Mouse (Mus musculus) cerebellum, adult 9-11 months (tissue): Measurements from ENCODE around the gene Mtmr11.

Experiments used
- DNase-seq: peaks from one replicate; pipeline ENCODE4 v3.0.0; 2022

Gene Mtmr11

DNA sequence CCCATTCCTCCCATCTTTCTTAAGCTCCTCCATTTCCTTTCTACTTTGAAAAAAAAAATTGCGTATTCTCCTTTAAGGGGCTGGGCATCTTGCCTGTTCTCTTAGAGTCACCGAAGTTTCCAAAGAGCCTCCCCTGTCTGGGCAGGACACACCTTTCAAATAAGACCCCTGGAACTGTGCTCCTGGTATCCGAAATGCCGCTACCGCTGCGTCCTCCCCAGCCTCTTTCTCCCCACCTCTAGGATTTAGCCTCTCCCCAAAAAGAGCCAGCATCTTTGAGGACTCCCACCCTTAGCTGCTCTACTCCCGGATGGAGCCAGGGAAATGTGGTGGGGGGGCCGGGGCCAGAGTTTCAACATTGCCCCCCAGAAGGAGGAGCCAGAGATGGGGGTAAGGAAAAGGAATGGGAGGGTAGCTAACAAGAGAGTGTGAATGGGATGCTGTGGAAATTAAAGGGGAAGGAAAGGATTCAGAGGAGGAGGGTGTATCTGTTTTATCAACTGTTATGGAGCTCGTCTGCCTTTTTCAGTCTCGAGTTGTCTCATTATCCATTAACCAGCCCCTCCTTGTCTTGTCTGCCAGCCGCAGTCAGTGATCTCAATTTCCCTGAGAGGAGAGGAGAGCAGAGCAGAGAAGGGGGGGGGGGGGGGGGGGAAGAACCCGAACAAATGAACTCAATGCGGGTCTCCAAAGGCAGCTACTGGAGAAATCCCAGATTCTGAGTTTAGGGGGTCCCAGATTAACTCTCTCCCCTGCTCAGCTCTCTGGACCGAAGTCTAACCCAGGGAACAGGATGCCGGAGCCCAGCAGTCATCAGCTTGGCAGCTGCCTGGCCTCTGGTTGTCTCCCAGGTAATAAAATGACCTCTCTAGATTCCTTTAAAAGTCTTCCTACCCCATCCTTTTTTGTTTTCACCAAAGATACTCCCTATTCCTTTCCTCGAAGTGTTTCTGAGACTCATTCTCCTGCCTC is at the start of gene Mtmr11:
Gene Mtmr11 (plus strand): TSS at position 136 of the 972 bp plus-strand sequence.
- DNase-seq = peak; percentile 49

DNA sequence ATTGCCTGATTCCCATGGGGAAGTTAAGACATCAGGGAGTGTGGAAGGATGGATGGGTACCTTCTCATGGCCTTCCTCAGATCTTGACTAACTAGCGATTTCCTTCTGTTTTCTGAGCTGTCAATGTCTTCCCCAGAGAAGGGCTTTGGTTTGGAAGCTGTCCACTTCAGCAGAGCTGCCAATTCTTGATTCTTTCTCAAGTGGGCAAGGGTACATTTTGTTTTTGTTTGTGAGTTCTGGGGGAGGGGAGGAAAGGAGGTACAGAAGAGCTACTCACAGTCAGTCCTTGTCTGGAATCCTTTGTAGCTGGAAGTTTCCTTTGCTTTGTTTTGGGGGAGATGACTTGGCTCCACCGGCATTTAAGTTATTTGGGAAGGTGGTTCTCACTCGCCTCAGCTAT is 48.6 kb upstream of the Mtmr11 start:
- no peak for DNase-seq

DNA sequence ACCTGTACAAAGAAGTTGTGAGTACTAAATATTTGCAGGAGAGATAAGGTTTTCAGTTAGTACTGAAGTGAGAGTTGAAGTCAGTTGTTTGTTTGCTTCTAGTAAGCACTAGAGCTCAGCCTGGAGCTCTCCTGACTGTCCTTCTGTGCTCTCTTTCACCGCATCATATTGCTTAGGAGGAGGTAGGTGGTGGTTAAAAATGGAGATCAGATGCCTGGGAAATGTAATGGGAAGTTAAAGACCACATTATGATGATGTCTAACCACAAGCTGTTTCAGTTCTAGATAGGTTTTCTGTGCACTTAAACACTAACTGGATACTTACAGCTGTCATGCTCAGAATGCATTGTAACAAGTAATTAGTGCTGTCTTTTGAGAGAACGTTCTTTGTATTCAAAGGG is 43.7 kb upstream of the Mtmr11 start:
- DNase-seq = no peak

DNA sequence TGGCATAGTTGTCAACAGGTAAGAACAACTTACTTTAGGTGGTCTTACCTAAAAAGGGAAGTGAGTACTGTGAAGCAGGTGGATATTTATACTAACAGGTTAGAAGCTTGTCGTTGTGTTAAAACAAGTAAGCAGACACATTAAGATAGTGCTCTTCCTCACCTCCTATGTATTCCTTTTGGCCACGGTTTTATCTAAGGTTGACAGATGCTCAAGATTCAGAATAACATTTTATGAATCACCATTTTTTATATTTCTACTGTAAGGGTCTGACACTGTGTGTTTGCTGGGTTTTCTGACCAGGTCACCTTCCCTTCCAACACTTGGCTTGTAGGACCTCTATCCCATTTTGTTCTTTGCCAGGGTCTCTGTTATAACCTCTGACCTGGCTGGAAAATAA is 43.1 kb upstream of the Mtmr11 start:
- no peak for DNase-seq

DNA sequence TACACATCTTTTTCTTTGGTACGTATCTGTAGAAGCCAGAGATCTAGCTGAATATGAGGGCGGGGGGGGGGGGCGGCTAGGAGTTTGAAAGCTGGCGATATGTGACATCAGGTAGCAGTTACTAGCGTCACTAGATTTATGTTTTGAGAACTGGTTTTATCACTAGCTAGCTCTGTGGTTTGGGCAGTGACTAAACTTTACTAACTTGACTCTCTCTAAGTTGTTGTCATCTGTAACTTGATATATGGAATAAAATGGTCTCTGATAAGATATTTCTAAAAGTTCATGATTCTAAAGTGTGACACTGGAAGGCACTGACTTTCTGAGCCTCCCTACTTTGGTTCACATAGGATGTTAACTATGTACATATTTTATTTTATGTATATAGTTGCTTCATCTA is 37.6 kb upstream of the Mtmr11 start:
- DNase-seq = no peak

DNA sequence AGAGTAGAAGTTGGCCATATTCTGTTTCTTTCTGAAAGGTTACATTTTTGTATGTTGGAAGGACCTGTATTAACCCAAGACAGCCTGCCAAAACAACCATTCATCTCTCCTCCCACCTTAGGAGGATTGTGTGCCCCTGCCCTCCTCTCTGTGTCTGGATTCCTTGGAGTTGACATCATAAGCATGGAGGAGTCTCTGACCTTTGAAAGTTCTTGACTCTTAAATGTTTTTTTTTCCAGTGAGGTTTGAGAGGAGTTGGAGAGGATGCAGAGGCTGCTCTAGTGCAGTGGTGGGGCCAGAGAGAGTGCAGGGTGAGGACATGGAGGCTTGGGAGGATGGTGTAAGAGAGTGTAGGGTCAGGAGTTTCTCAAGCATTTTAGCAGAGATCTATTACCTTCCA is 33.7 kb upstream of the Mtmr11 start:
- no peak for DNase-seq

DNA sequence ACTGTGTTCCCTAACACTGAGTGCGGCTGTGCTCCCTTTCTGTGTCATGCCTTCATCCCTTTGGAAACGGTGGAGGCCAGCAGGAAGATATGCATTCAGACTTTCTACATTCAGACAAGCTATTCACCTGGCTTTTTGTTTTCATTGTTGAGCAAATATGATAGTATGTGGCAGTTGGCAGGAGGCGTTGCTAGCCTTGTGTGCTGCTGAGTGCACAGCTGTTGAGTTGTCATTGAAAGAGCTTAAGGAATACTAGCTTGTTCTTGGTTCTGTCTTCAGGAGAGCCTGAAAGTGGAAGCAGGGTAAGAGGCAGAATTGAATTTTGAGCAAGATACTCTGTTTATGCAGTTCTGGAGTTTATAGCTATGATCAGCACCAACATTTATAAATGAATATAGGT is 29.3 kb upstream of the Mtmr11 start:
- DNase-seq = no peak

DNA sequence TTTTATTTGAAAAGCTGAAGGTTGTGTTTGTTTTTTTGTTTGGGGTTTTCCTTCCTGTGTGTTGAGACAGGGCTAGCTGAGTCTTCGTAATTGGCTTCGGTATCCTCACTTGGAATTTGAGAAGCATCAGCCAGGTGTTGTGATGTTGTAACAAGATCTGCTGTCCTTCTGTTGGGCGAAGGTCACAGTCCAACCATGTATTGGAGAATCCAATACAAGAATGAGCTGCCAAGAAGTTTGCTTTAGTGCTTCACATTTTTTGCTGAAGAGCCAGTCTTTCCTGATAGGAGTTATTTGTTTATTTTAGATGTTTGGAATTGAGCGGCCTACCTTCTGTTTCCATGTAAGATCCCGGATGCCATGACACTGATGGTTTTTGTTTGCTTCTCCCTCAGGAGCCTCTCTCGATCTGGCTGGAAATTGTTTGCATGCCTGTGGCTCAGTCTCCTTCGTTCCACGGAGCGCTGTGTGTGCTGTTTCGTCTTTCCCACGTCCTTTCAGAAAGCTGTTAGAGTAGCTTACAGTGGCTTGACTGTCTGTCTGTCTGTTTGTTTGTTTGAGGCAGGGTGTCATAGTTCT is 28.4 kb upstream of the Mtmr11 start:
- DNase-seq = no peak

DNA sequence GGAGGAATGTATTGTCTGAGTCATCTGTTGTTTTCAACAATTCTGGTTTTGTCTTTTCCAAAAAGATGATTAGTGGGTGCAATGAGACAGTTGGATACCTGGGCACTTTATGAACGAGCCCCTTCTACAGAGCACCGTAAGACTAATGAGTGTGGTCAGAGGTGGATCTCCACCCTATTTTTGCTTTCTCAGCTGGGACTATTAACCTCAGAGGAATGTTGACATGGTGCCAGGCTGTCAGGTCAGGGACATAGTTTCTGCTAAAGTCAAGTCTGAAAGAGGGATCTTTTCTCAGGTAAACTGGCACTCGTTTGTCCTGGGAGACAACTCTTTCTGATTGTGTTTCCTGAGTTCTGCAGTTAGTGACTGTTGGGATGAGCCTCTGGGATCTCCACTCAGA is 26.8 kb upstream of the Mtmr11 start:
- DNase-seq = no peak

DNA sequence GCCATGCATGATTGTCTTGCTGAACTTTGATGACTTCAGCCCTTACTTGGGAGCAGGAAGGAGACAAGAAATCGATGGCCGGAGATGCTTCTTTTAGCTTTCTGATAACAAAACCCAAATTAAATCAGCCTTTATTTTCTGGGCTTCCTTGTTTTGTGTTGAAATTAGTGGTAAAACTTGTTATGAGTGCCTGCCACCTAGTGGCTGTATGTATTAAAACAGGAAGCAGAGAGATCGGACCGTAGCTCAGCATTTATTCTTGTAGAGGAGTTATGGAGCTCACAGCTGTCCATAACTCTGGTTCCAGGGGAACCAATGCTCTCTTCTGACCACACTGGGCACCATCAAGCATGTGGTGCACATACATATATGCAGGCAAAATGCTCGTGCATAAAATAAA is 13.9 kb upstream of the Mtmr11 start:
- DNase-seq = peak; percentile 57

DNA sequence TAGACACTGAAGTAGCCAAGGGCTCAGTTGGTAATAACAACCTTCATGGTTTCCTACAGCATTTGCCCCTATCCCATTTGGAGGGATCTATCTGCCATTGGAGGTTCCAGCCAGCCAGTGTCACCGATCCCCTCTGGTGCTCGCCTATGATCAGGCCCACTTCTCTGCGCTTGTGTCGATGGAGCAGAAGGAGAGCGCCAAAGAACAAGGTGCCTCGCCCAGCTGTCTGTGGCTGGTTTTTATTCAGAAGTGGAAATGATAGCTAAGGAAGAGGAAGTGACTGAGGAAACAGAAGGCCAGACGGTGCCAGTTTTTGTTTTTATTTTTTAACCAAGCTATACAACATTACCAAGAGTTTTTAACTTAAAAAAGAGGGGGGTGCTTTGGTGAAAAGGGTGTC is 10.0 kb upstream of the Mtmr11 start:
- no peak for DNase-seq

DNA sequence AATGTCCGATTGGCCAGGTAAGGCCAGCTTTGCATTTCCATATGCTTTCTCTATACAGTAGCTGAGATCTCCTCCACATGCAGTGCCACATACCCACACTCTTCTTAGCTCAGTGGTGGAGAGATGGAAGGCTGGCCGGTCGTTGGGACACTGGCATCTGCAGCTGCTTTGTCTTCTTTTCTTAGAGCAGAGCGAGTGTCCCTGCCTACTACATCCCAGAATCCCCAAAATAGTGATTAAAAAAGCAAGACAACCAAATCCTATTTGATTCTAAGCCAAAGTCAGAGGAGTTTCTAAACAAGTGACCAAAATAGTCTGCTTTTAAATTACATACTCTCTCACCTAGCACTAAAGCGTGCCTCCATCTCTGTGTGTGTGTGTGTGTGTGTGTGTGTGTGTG is 9.2 kb upstream of the Mtmr11 start:
- no peak for DNase-seq

DNA sequence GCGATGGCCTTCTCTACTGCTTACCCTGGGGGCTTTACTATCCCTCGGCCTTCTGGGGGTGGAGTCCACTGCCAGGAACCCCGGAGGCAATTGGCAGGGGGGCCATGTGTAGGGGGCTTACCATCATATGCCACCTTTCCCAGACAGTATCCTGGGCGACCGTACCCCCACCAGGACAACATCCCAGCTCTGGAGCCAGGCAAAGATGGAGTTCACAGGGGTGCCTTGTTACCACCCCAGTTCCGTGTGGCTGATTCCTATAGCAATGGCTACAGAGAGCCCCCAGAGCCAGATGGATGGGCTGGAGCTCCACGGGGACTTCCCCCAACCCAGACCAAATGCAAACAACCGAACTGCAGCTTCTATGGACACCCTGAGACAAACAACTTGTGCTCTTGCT is 6.3 kb upstream of the Mtmr11 start:
- no peak for DNase-seq

DNA sequence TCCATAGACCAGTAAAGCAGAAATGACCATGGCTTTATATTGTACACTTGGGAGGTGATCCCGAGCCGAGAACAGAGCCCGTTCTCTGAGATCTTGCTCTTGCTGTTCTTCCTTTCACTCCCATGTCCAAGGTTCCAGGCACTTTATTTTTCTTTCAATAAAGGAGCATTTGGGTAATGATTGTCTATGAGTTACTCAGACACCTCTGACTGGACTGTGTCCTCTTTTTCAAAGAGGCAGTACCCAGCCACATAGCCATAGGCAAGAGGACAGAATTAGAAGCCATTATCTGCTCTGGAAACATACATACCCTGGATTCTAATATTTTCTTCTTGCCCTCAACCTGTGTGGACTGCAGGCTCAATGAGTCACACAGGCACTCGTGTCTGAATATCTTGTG is 2.0 kb upstream of the Mtmr11 start:
- DNase-seq = no peak

DNA sequence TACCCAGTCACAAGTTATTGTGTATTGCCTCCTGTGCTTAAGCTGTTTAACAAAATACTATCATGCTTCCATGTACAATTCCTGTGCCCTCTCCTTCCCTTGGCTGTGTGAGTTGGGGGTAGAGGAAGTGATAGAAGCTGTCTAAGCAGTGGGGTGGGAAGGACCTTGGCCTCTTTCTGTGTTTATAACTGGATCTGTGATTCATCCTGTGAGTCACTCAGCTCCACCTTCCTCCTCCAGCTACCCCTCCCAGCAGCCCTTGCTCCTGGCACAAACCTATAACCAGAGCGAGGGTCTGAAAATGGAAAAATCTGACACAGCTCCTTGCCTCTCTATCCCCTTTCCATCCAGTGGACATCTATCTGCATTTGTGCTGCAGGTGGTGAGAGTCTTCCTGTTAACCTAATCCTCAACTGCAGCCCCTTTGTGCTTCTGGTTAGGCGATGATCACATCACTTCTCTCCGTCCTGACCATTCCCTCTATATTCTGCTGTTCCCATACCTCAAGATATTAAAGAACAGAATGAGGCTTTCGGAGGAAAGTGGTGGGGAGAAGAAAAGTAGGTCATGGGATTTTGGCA is 1.5 kb upstream of the Mtmr11 start:
- DNase-seq = peak; percentile 58

DNA sequence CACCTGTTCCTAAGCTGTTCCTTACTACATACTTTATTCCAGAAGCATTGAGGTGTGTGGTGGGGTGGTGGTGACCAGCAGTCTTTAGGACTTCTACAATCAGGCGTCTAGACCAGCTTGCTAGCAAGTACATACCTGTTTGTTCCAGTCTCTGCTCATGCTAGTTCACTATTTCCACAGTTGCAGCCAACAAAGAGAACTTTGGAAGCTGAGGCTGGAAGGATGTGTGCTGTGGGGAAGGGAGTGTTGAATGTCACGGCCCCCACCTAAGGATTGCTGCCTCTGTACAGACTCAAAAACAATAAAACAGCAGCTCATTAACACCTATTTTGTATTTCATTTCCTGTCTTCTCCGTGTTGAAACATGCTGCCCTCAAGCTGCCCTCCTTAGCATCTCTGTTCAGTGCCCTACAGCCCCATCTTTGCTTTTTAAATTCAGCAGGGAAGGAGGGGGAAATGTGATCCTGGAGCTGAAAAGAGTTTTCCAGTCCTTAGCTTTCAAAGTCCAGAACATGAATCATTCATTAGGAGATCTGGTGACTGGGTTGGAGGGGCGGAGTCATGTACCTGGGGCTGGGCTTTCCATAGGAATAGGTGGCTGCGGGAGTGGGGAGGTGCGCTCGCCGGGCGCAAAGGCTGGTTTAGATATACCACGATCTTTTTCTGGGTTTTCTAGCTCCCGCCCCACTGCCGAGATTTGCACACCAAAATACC is 844 bp upstream of the Mtmr11 start:
- DNase-seq = peak; percentile 82

DNA sequence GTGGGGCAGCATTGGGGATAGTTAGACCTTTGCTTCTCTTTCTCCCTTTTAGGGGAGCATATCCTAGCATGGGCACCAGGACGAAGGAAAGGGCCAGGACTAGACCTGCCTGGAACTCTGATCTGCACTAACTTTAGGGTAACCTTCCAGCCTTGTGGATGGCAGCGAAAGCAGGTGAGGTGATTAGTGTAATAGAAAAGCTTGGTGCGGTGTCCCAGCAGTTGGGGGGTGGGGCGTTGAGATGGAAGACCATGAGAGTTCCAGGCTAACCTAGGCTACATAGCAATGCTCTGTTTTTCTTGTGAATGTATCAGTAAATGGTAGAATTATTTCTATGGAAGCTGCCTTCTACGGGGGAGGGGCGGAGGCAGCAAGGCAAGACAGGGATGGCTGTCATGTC is 1.2 kb downstream of the Mtmr11 start:
- peak; percentile 20 for DNase-seq

DNA sequence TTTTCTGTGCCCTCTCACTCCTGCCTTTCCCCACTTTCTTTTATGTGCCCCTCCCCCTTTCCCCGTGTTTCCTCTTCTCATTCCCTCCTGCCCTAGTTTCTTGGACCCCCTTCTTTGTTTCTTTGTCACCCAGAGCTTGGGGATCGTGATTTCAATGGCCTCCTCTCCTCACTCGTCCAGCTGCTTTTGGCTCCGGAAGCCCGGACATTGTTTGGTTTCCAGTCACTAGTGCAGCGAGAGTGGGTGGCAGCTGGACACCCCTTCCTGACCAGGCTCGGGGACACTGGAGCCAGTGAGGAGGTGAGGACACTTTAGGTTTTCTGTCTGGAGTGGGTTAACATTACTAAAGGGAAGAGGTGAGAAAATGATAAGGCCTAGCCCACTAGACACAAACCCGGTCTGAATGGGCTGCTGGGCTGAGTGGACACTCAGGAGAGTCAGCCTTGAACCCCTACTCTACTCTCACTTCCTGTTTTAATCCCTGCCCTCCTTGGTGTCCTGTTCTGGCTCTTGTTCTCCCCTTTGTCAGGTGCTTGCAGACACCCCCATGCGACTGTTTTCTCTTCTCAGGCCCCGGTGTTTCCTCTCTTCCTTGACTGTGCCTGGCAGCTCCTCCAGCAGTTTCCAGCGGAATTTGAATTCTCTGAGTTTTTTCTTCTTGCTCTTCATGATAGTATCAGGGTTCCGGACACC is 6.8 kb downstream of the Mtmr11 start:
- peak; percentile 15 for DNase-seq

DNA sequence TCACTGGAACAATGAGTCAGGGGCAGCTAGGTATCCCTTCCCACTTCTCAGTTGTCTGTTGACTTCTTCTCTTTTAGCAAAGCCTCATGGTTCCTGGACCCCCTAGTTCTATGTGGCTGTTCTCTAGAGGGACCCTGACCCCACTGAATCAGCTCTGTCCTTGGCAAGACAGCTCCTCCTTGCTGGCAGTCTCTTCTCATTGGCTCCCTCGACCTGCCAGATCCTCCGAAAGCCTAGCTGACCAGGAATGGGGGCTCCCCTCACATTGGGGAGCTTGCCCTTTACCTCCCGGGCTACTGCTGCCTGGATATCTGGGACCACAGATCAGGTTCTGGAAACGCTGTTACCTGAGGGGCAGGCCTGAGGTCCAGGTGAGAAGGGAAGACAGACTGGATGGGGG is 8.5 kb downstream of the Mtmr11 start:
- DNase-seq = peak; percentile 44

DNA sequence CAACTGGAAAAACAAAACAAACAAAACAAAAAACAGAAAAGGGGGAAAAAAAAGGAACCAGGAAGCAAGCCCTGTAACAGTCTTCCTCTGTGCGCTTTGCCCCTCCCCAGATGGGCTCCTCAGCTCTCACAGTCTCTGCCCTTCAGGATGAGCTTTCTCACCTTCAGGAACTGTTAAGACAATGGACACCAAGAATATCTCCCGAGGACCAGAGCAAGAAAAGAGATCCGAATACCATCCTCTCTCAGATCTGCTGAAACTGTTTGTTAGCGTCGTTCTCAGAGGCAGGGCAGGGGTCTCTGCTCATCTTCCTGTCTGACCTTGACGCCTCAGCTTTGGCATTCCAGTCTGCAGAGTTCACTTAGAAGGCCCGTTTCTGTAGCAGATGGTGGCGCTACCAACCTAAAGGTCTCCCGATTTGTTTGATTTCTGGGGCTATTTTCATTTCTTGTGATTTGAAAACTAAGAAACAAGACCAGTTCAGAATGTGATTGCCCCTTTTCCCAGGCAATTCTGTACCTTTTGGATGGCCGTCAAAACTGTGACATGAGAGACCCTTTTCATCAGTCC is 9.3 kb downstream of the Mtmr11 start:
- peak; percentile 34 for DNase-seq

DNA sequence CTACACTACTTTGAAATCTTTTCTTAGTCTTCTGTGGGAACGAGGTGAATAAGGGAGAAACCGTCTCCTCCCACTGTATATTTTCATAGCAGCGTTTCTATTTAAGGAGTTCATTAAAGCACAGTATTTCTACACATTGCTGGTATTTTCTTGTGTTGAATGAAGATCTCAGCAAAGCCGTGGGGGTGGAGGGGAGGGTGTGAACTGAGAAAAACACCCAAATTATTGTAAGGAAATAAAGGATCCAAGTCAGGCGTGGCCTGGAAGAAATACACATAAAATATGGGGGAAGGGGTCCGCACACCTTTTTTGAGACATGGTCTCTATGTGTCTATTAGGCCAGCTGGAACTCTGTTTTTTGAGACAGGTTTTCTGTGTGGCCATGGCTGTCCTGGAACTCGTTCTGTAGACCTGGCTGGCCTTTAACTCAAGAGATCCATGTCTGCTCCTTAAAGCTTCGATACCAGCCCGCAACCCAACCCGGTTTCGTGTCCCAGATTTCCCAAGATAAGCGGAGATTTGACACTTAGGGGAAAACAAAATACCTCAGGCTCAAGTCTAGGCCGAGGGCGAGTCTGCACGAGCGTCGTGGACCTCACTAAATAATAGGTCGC is 9.9 kb downstream of the Mtmr11 start:
- DNase-seq = no peak
